Mouse (Mus musculus) forebrain, postnatal 0 days (tissue): Measurements from ENCODE around the gene P4ha2. TPM values are rescaled to one million over a fixed set of nuclear protein-coding genes. Genes with fewer than 3 reads are reported as not detected.
"Not testable (repeated sequence)": the region's sequence is repeated elsewhere in the genome, so short reads cannot be mapped to it uniquely, and the experiment has no call there.

Experiments
- ATAC-seq: fragments of 200-750 bp; cut with Nextera tagmentation; 2 replicates; pipeline ENCODE4 v1.8.0; 2017; ENCODE audit warnings: mild to moderate bottlenecking, moderate library complexity
- DNase-seq: peaks from one replicate; pipeline ENCODE4 v3.0.0-alpha.2; 2015
- H3K27ac ChIP-seq: fragments of 300-500 bp; sonication (generic); 2 replicates; pipeline ENCODE4 v1.5.1; 2014; ENCODE audit warnings: low read depth, mild to moderate bottlenecking, antibody characterized with exemption, low read length, moderate library complexity, mixed read lengths
- H3K27me3 ChIP-seq: fragments of 300-500 bp; sonication (generic); 2 replicates; pipeline ENCODE4 v1.6.1; 2014; ENCODE audit warnings: mild to moderate bottlenecking, low read length, mixed read lengths; ENCODE audit not compliant: insufficient read depth
- H3K36me3 ChIP-seq: fragments of 300-500 bp; sonication (generic); 2 replicates; pipeline ENCODE4 v1.6.1; 2014; ENCODE audit warnings: mild to moderate bottlenecking, moderate library complexity; ENCODE audit not compliant: insufficient read depth
- H3K4me1 ChIP-seq: fragments of 300-500 bp; sonication (generic); 2 replicates; pipeline ENCODE4 v1.6.1; 2014; ENCODE audit warnings: antibody characterized with exemption; ENCODE audit not compliant: insufficient read depth
- H3K4me2 ChIP-seq: fragments of 300-500 bp; sonication (generic); 2 replicates; pipeline ENCODE4 v1.6.1; 2014; ENCODE audit warnings: low read depth, mild to moderate bottlenecking, moderate library complexity
- H3K4me3 ChIP-seq: fragments of 300-500 bp; sonication (generic); 2 replicates; pipeline ENCODE4 v1.5.1; 2014; ENCODE audit warnings: low read depth, low read length, mixed read lengths
- H3K9ac ChIP-seq: fragments of 300-500 bp; sonication (generic); 2 replicates; pipeline ENCODE4 v1.6.1; 2014; ENCODE audit warnings: mild to moderate bottlenecking
- H3K9me3 ChIP-seq: fragments of 300-500 bp; sonication (generic); 2 replicates; pipeline ENCODE4 v1.6.1; 2016; ENCODE audit warnings: low read length
- CTCF ChIP-seq: sonication (generic); IDR thresholded peaks from 2 replicates; pipeline ENCODE4 v1.5.1; 2016; ENCODE audit warnings: antibody characterized with exemption, control low read depth, low read depth
- WGBS: fragments of 180-500 bp; shearing (Covaris S2); extraction: QIAGEN DNeasy Blood & Tissue Kit; methylation state at CpG from one replicate; pipeline ENCODE4 v1.1.7; 2014; 5-methylcytosine and 5-hydroxymethylcytosine counted together
- polyA plus RNA-seq: library from polyadenylated mRNA; unstranded; fragments of >200 nt; fragmentation: Nextera tagmentation; extraction: Ambion mirVana; gene quantifications from 2 replicates; pipeline ENCODE4 v1.2.1, GENCODE M21; 2015
- total RNA-seq: library from RNA; depleted of rRNA; stranded (reverse); fragments of >200 nt; gene quantifications from 2 replicates; pipeline ENCODE4 v1.2.3, GENCODE M21; 2014

The P4ha2 gene
- total and polyA plus RNA-seq, 2 experiments from 2014 or later = 6.1 to 9.8 TPM

DNA sequence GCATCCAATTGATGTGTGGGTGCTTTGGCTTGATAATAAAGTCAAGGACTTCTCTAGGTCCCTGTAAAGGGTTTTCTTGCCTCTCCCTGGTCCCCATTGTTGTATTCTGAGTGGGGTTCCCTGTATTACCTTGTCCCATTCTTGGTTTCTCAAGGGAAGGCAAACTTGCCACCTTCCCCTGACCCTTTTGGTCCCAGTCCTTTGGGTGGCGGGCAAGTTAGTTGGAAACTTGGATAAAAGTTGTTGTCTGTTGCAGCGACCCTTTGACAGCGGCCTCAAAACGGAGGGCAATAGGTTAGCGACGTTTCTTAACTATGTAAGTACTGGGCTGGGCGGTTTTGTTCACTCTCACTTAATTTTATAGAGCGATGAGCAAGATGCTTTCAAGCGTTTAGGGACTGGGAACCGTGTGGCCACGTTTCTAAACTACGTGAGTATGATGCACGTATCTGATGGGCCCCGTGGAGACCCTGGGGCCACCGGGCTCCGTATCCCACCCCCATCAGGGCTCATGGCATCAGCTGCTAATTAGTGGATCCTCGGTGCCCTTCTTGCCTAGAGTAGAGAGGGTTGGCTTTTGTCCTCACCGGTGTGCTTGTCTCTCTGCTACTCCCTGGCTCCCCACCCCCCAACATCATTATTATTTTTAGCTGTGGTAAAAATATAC, 26.2 kb downstream of the P4ha2 start:
- WGBS = 82% methylated on average over 18 of the region's 18 CpGs
- Histone ChIP-seq H3K4me1 (peaks cover 15% of the 10 kb centered on the region), H3K36me3 (no peaks in the 10 kb centered on the region), H3K27me3 (no peaks in the 10 kb centered on the region), H3K9me3 (no peaks in the 10 kb centered on the region), H3K4me2 (no peak overlapping the region), H3K9ac (no peak overlapping the region), H3K4me3 (no peak overlapping the region), H3K27ac (0 out of 2 replicates have a peak overlapping the region, but pooled peaks have one; percentile 58)
- ATAC-seq (no peak), DNase-seq (no peak)
- TF ChIP-seq CTCF = no peak

DNA sequence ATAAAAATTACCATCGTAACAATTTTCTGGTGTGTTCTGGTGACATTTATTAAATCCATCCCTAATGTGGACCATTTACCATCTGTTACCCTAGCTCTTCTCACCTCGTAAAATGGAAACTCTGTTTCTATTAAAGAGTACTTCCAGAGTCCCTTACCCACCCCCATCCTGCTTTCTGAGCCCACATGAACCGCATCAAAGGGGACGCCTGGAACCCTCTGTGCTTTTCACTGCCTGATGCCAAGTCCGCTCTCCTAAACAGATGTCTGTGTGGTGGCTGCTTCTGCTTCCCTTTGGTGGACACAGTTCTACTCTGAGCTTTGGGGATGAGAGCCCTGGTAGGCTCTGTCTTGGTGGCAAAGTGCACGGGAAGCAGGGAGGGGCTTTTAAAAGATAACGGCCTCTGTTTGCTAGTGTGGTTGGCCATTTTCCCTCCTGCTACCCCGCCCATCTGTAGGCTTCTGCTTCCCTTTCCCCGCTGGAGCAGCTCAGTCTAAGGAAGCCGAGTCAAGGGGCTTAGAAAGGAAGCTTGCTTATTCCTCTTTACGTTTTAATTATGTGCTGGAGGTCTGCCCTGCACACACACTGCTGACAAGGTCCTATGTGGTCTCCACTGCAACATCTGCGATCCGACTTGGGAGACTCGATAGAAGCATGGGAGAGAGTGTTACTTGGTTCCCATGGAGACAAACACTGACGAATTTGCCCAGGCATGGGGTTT, 26.9 kb downstream of the P4ha2 start:
- Histone ChIP-seq H3K4me1 (peaks cover 15% of the 10 kb centered on the region), H3K36me3 (no peaks in the 10 kb centered on the region), H3K9ac (no peak overlapping the region), H3K4me2 (0 out of 2 replicates have a peak overlapping the region, but pooled peaks have one; percentile 1), H3K27me3 (no peaks in the 10 kb centered on the region), H3K4me3 (no peak overlapping the region), H3K27ac (peak overlapping the region; percentile 58), H3K9me3 (no peaks in the 10 kb centered on the region)
- DNase-seq (peak; percentile 63), ATAC-seq (peak; percentile 63)
- TF ChIP-seq CTCF = no peak
- WGBS = 30% methylated on average over 15 of the region's 15 CpGs

DNA sequence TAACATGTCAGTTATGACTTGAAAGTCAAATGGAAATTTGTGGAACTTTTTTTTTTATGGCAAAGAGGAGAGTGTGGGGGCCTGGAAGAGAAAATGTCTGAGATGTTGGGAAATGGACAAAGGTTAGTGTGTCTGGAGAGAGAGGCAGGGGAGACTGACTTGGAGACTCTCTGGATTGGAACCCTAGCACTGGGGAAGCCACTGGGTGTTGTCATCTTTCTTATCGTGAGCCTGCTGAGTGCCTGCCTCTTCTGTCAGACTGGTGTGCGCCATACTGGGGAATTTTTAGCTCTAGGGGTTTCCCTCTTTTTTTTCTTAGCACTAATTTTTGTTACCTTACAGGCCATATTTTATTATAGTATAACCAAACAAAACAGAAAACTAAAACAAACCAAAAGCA, 27.5 kb downstream of the P4ha2 start:
- Histone ChIP-seq H3K9me3 (no peaks in the 10 kb centered on the region), H3K4me1 (peaks cover 14% of the 10 kb centered on the region), H3K27ac (no peak overlapping the region), H3K27me3 (no peaks in the 10 kb centered on the region), H3K4me2 (0 out of 2 replicates have a peak overlapping the region, but pooled peaks have one; percentile 1), H3K4me3 (no peak overlapping the region), H3K9ac (no peak overlapping the region), H3K36me3 (no peaks in the 10 kb centered on the region)
- DNase-seq (no peak), ATAC-seq (no peak)
- 66% methylated on average over 2 of the region's 2 CpGs for WGBS
- TF ChIP-seq CTCF = no peak

DNA sequence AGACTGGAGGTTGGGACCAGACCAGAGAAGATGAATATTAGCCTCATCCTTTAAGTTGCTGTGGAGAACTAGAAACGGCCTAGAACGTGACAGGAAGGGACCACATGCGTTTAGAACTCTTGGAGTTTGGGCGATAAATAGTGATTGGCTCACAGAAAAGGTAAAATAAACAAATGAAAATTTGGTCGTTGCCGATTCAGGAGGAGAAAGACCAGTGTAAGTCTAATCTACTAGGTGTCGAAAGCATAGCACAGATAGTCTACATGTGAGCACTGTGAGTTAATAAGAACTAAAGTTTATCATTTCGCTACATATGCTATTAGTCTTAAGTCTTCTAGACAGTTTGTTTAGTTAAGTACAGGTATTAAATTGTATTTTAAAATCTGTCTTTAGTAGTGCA, 30.1 kb downstream of the P4ha2 start:
- Histone ChIP-seq H3K4me3 (no peak overlapping the region), H3K9me3 (no peaks in the 10 kb centered on the region), H3K27ac (no peak overlapping the region), H3K27me3 (no peaks in the 10 kb centered on the region), H3K36me3 (no peaks in the 10 kb centered on the region), H3K4me1 (peaks cover 11% of the 10 kb centered on the region), H3K4me2 (no peak overlapping the region), H3K9ac (no peak overlapping the region)
- no peak for TF ChIP-seq CTCF
- ATAC-seq = no peak
- WGBS = 95% methylated on average over 8 of the region's 8 CpGs
- DNase-seq = no peak

DNA sequence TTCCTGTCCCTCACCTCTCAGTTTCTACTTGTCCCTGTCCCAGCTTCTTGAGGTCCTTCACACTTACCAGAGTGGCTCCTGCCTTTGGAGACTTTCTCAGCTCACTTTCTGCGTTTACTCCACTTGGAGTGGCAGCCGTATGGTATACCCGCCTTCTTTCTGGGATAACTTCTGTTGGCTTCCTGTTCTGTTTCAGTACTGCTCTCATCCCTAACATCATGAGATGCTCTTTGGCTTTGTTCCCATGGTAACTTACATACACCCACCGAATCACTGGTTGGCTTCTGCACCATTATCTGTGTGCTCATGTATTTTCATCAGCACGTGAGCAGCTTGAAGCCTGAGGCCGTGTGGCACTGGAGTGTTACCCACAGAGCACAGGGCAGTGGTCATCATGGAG, 30.8 kb downstream of the P4ha2 start:
- Histone ChIP-seq H3K27me3 (no peaks in the 10 kb centered on the region), H3K9me3 (no peaks in the 10 kb centered on the region), H3K9ac (no peak overlapping the region), H3K4me2 (no peak overlapping the region), H3K27ac (no peak overlapping the region), H3K36me3 (no peaks in the 10 kb centered on the region), H3K4me1 (peaks cover 11% of the 10 kb centered on the region), H3K4me3 (no peak overlapping the region)
- TF ChIP-seq CTCF = no peak
- DNase-seq = no peak
- 75% methylated on average over 6 of the region's 6 CpGs for WGBS
- peak; percentile 16; the same call in 1 of the 2 replicates for ATAC-seq

DNA sequence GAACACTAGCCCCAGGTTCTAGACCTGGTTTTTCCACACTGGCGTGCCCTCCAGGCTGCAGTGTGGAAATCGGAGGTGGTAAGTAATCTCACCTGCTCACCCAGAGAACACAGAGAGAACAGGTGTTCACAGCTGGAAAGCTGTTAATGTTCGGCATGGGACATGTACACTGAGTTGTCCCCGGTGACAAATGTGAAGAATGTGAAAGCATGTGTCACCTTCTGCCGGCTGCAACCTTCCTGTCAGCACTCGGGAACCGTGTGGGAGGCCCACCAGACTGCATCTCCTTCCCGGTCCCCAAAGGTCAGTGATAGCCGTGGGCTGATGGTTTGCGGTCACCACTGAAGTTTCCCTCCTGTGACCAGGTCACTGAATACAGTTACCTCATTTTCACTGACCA, 32.4 kb downstream of the P4ha2 start:
- TF ChIP-seq CTCF = no peak
- ATAC-seq = no peak
- no peak overlapping the region for H3K9ac ChIP-seq
- H3K4me2 ChIP-seq = no peak overlapping the region
- WGBS = 90% methylated on average over 10 of the region's 10 CpGs
- no peaks in the 10 kb centered on the region for H3K36me3 ChIP-seq
- H3K4me3 ChIP-seq = no peak overlapping the region
- no peaks in the 10 kb centered on the region for H3K27me3 ChIP-seq
- no peaks in the 10 kb centered on the region for H3K9me3 ChIP-seq
- no peak overlapping the region for H3K27ac ChIP-seq
- peaks cover 3% of the 10 kb centered on the region for H3K4me1 ChIP-seq
- DNase-seq = no peak

DNA sequence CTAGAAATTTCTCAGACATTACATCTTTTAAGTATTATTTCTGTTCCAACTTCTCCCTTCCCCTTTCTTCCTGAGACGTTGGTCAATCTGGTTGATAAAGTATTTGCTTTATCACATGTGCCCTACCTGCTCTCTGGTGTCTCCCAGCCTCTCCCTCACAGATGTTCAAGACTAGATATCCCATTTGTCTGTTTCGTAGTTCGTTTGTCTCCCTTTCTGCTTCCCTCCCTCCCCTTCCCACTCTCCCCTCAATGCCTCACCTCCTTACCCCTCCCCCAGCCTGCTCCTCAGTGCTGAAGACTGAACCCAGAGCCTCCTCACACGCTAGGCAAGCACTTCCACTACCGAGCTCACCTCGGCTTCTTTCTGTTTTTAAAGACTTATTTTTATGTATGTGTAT, 35.0 kb downstream of the P4ha2 start:
- Histone ChIP-seq H3K36me3 (no peaks in the 10 kb centered on the region), H3K9ac (no peak overlapping the region), H3K9me3 (no peaks in the 10 kb centered on the region), H3K4me3 (no peak overlapping the region), H3K27ac (no peak overlapping the region), H3K4me2 (no peak overlapping the region), H3K27me3 (no peaks in the 10 kb centered on the region), H3K4me1 (no peaks in the 10 kb centered on the region)
- no peak for TF ChIP-seq CTCF
- no peak for ATAC-seq
- DNase-seq = no peak
- 83% methylated on average over 6 of the region's 6 CpGs for WGBS

DNA sequence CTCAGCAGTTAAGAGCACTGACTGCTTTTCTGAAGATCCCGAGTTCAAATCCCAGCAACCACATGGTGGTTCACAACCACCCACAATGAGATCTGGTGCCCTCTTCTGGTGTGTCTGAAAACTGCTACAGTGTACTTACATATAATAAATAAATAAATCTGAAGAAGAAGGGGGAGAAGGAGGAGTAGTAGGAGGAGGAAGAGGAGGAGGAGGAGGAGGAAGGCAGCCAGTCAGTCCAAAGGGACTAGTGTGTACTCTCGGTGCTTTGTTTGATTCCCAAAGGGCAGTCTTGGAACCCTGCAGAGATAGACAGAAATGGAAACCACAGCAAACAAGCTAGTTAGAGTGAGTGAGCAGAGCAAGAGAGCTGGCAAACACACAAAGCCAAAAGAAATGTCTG, 40.3 kb downstream of the P4ha2 start:
- H3K36me3 ChIP-seq, H3K4me3 ChIP-seq, H3K27me3 ChIP-seq, H3K4me2 ChIP-seq, H3K27ac ChIP-seq, H3K9ac ChIP-seq, DNase-seq, ATAC-seq, H3K9me3 ChIP-seq, H3K4me1 ChIP-seq: not testable (repeated sequence)
- WGBS = 40% methylated on average over 2 of the region's 2 CpGs
